Mouse (Mus musculus) brain, embryonic 14.5 days (tissue): ENCODE data around the gene 1700034J05Rik.

Source experiments
- CTCF ChIP-seq: fragments of 200-500 bp; IDR thresholded peaks from 2 replicates; pipeline ENCODE4 v1.5.1; 2012; ENCODE audit warnings: inconsistent platforms, mild to moderate bottlenecking, moderate library complexity, borderline replicate concordance; ENCODE audit not compliant: insufficient read depth, insufficient read length; ENCODE audit errors: extremely low read depth
- POLR2A ChIP-seq: fragments of 200-500 bp; IDR thresholded peaks from 2 replicates; pipeline ENCODE4 v1.6.1; 2012; ENCODE audit warnings: mild to moderate bottlenecking, inconsistent platforms, borderline replicate concordance; ENCODE audit not compliant: poor library complexity, insufficient read depth, insufficient read length, severe bottlenecking; ENCODE audit errors: extremely low read depth

DNA sequence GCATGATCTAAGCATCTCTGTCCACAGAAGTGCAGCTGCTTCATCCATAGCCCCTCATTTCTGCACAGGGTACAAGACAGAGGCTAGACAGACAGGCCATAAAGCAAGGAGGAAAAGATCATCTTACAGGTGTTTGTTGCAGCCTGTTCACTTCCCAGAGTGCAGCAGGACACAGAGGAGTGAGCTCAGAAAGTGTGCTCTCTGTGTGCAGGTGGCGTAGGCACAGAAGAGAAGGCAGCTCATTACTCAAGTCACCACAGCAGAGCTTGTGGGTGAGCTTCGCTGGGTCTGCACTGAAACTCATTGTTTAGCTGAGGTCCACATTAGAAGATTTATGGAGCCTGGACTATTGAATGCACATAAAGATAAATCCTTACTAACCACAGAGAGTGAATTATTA is 45.5 kb upstream of the 1700034J05Rik start:
- TF ChIP-seq POLR2A (no peak), CTCF (no peak)
